Mouse (Mus musculus) retina, embryonic 14.5 days (tissue): ENCODE data around the gene Etfa.
A peak's percentile ranks its signal among the peaks of the same experiment; 100 is the strongest.

Experiments
- DNase-seq: peaks from one replicate; pipeline ENCODE4 v3.0.0-alpha.2; 2015; ENCODE audit warnings: low spot score

Etfa gene

DNA sequence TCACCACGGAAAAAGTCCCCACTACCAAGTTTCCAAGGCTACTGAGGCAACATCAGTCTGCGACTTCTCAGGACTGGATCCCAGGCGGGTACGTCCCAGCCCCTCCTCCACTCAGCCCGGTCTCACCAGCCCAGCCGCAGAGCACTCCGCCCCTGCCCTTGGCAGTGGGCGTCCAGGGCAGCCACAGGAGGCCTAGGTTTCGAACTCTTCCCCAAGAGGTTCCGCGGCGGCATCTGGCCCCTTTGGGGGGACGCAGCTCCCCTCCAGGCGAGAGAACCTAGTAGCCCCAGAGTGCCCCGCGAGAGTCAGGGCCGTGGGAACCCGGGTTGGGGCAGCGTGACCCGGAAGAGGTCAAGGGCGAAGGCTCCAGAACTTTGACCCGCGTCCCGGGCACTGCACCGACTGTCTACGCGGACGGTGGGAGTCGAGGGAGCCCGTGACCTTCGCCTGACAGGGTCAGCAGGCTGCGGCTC, 486 bp downstream of the Etfa start:
- peak; percentile 74 for DNase-seq

DNA sequence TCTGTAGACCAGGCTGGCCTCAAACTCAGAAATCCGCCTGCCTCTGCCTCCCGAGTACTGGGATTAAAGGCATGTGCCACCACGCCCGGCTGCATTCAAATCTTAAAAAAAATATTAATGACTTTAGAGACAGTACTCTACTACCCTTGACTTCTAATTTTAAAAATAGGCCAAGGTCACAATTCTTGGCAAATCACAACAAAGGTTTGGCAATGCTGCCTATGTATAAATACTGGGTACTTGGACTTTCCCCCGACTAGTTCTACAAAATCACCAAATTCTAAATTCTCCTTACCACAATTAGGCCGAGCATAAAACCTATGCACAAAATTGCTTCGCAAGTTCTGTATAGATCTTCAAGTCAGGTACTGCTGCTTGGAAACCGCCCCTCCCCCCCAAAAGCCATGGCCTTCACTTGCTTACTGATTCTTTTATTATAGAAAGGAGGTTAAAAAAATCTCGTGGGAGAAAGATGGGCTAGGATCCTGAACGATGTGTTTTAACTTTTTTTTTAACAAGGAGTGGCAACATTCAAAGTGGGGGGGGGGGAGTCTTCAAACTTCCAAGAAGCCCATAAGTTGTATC, 1.3 kb downstream of the Etfa start:
- no peak for DNase-seq

DNA sequence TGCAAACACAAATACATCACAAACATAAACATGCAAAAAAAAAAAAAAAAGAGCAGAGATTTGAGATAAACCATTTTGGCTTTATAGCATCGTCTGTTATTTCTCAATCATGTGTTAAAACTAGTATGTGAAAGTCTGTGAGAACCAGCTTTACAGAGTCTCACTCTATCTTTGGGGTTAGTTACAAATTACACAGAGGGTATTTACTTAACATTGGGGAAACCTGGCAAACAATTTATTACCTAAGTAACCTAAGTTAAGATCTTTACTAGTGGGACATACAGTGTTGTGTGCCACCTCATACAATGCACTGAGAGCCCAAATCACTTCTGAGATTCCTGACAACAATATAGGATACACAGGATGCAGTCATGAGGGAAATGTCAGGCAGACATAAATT, 2.3 kb downstream of the Etfa start:
- DNase-seq, result no peak

DNA sequence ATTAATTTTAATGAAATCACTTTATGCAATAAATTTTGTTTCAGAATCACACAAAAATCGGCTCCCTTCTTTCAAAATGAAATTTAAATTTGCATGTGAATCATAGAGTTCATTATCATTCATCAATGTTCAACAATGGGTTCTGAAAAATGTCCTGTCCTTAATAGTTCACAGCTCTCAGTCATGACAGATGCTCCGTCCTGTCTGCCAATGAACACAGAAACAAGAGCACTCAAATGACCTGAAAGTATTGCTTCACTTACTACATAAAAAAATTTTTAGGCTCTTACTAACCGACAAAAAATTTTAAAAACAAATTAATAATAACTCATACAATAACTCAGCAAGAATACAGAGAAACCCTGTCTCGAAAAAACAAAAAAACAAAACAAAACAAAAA, 3.3 kb downstream of the Etfa start:
- DNase-seq, result no peak

DNA sequence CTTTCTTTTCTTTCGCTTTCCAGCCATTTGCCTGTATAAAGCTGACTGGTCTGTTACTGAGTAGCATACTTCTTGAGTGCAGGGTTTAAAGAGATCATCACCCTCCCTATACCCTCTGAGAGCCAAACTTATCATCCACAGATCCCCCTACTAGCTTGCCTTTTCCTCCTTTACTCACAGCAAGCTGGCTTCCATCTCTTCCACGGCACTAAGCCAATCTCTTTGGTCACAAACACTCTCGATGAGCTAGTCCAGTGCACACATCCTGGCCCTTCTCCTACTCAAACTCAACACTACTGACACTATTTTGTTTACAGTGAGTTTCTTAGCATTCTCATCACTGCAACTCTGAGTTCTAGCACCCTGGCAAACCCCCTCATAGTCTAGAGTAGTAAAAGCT, 4.1 kb downstream of the Etfa start:
- no peak for DNase-seq

DNA sequence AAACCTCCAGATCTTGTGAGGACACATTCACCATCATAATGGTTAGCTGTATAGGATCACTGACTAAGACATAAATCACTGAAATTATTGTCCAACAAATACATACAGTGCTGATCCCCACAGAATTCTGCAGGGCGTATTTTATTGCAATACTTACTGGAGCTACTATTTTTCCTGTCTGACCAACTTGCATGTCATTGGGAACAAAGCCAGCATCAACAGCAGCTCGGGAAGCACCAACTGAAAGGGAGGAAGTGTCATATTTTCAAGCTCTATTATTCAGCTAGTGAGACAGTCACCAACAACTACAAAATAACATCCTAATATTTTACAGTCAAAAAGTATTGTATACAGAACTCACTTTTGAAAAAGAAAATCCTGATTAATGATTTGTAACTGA, 29.9 kb downstream of the Etfa start:
- DNase-seq, result no peak

DNA sequence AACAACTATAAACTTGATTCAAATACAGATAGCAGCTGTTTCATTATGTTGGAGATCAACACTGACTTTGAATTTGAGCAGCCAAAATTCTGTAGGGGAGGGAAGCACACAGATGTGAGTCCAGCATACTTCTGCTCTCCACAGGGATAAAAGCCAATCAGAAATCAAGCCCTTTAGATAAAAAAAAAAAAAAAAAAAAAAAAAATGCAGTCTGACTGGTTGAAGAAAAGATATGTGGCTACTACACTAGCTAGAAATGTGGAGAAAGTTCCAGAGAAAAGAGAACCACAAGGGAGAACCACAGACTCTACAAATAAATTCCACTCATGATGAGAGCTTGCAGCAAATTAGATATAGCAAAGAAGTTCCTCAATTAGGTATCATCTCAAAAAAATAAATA, 33.3 kb downstream of the Etfa start:
- no peak for DNase-seq

DNA sequence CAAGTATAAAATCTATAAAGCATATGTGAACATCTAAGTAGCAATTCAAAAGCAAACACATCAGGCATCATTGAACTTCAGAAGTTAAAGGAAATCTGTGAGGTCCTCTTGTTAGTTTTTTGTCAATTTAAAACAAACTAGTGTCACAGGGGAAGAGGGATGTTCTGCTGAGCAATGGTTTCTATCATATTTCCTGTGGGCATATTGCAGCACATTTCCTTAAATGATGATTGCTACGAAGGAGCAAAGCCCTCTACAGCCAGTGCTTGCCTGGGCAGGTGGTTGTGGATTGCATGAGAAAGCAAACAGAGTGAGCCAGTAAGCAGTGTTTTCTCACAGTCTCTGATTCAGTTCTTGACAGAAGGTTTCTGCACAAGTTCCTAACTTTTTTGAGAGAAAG, 36.0 kb downstream of the Etfa start:
- DNase-seq, result no peak

DNA sequence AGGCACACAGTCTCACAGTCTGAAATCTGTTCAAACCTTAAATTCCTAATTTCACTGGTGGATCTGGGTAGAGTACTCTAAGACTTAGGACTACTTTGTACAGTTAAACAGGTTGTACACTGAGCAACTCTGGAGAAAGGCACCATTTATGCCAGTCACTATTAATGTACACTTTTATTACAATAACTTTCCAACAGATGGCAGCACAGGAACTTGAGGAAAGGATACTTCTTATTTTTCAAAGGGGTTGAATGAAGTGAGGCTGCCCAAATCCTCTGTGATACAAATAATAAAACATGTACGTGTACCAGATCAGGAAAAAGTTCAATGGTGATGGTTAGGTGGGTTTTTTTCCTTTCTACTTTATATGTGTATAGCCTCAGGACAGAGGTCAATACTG, 43.6 kb downstream of the Etfa start:
- DNase-seq, result peak; percentile 65

DNA sequence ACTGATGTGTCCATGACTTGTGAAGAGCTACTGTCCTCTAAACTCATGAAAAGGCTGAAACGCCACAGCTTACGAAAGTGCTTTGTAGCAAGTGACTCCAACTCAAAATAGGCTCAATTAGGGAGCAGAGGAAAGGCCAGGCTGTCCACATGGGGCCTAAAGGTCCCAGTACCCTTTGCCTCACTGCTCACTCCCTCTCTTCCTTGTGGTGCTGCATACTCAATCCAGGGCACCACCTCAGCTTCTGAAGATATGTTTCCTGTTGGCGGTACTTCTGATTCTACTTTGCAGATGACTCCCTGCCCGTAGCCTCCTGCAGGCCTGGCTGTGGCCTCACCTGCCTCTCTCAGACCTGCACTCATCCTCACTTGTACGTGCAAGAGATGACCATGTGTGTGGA, 58.7 kb downstream of the Etfa start:
- no peak for DNase-seq

DNA sequence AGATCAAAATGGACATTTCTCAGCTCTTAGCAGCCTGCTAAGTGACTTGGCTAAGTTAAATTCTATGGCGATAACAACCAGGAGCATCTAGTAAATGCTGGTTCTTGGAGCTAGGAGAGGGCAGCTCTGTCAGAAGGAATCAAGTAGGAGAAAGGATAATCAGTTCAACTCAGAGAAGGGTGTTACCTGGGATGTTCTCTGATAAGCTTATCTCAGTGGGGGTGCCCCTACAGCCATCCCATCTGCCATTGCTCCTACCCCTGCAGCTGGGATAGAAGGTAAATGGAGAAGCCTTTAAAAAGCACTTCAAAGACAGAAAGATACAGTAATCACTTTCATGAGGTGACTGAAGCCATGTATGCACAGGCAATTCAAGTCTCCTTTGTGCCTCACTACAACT, 59.1 kb downstream of the Etfa start:
- no peak for DNase-seq

DNA sequence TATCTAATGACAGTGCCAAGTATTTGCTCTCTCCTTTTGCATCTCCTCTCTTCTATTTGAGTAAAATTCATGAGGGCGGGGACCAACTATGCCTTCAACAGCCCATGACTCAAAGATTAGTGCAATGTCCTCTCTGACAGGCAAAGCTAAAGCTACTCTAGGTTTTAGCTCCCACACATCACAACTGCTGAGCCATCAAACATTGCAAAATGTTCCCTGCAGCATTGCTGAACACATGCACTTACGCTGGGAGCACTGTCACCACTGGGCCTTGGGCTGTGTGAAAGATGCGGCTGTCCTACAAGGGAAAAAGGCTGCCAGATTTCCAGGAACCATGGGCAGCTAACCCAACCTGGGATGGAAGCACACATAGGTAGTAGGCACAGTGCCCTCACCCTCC, 60.6 kb downstream of the Etfa start:
- no peak for DNase-seq

DNA sequence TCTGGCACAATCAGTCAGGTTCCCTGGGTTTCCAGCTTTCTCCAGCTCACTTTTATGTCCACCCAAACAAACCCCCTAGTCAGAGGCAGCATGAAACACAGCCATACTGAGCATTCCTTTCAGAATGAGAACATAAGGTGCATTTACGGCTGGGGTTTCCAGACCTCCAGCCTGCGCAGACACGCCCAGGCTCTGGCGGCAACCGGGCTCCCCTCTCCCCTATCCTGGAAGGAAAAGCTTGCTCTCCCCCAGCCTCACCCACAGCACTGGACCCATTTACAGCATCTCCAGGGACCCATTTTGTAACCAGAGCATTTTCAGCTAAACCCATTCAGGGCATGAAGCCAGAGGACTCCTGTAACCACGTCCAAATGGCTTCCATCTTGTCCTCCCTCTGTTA, 62.0 kb downstream of the Etfa start:
- DNase-seq, result no peak

DNA sequence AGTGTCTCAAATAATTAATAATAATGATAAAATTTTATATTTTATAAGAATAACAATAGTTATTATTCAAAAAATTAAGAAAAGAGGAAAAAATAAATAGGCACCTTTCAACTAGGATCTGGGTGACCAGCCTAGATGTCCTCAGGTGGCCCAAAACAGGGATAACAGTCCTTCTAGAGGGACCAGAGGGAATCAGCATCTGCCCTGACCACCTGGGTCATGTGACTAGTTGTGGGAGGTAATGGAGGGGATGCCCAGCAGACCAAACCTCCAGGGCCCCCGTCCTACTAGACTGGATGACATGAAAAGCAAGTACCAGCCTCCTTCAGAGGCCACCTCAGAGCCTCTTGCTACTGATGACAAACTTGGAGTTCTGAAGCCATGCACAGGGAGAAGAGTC, 62.9 kb downstream of the Etfa start:
- DNase-seq, result no peak

DNA sequence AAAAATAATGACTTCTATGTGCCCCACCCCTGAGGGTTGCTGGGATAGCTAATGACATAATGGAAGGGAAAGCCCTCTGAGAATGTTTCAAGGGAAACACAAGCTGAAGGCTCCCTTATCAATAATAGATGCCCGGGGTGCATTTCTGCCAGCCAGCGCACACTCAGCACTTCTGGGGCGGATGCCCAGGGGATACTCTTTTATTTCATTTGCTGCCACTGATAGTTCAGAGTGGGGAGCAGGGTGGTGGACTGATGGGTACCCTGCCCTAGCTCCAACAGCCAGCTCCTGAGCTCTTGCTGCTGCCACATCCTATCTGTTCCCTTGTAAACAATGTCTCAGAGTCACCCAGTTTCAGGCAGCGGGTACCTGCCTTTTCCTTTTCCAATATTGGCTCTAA, 64.5 kb downstream of the Etfa start:
- peak; percentile 59 for DNase-seq

DNA sequence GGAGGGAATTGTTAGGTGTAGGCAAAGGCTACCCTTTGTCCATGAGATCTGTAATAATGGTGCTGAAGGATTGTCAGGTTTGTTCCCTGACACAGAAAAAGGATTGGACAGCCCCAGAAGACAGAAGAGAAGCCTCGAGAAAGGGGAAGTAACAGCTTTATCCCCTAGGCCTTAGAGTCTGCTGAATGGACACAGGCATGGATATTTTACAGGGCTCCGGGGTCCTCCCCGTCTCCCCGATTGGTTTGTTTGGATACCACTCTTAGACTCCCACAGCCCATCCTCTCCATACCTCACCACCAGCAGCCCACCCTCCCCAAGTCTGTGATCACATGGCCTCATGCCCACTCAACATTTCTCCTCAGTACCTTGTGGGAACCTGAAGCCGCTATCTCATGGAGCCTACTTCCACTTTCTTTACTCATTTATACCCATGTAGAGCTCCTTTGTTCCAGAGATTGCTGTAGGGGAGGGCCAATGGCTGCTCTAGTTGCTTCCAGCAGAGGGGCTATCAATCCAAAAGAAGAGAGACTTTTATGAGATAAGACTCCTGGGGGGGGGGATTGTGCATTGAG, 72.8 kb downstream of the Etfa start:
- no peak for DNase-seq

DNA sequence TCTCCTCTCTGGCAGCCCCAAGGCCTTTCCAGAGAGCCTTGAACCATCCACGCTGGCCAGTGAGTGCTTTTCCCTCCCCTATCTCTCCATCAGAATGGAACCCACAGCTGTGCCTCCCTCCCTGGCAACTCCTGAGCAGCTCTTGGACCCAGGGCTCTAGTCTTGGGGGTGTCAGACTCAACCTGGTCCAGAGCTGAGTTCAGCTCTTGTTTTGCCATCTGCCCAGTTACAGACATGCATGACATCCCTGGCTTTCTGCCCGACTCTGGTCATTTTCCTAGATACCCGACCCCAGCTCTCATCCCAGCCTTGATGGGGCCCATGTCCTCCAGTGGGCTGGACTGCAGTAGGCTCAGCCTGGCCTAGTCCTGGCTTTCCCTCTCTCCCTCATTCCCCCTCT, 73.6 kb downstream of the Etfa start:
- DNase-seq, result no peak

DNA sequence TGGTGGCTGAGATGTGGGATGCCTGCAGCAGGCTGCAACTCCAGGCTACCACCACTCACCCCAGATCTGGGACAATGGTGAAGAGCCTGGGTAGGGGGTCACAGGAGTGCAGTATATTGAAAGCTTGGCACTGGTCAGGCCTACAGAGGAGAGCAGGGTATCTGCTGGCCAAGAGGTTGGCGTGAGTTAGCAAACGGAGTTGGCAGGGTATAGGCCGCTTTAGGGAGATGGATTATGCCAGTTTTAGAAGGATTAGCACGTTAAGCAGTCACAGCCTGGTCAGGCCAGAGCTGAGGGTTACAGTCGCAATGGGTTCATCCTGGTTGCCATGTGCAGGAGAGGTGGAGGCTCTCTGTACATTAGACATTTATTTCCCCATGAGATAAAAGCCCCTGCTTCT, 78.2 kb downstream of the Etfa start:
- no peak for DNase-seq

DNA sequence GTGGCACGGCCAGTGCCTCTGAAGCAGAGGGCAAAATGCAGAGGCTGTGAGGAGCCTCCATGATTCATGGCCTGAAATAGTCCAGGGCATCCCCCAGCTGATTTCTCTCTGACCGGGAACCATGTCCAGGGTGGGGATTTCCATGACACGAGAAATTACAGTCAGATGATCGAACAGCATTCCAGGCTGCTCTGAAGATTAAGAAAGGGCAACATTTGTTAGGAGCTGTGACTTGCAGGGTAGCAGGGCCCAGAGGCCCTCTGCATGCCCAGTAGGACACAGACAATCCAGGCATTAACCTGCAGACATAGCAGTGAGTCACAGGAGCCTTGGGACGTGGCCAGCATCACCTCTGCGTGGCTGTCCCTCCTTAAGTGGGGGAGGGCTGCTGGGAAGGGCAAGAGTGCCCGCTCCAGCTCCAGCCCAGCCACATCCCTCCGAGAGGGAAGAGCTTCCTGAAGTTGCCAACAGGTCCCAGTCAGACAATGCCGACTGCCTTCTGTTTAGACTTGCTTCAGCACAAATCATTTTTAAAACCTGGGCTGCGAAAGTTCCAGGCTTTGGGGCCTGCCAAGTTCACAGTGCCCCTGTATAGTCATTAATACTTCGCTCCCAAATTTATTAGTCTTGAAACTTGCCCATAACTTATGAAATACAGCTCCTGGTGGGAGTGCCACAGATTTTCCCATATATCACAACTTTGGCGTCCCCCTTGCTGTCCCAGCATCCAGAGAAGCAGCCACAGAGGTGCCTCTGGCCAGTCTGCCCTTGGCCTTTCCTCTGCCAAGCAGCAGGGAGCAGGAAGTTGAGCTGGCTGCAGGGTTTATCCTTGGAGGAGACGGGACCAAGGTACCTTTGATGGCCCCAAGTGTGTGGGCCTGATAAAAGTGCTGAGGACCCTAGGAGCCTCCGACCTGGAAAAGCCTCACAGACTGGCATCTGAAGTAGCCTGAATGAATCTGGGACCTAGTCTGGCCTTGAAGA, 79.4 kb downstream of the Etfa start:
- no peak for DNase-seq

DNA sequence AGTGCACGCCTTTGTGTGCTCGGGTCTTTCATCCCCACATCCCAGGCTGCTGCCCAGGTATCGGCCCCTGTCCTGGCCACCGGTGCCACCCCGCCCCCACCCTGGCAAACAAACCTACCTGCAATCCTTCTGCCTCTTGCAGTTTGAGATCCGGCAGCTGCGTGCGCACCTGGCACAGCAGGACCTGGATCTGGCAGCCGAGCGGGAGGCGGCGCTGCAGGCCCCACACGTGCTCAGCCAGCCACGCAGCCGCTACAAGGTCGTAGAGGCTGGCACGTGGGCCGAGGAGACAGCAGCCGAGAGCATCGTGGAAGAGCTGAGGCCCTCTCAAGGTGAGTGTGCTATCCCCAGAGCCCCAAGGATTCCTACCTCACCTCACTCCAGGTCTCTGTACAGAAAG, 81.9 kb downstream of the Etfa start:
- DNase-seq, result peak; percentile 27

DNA sequence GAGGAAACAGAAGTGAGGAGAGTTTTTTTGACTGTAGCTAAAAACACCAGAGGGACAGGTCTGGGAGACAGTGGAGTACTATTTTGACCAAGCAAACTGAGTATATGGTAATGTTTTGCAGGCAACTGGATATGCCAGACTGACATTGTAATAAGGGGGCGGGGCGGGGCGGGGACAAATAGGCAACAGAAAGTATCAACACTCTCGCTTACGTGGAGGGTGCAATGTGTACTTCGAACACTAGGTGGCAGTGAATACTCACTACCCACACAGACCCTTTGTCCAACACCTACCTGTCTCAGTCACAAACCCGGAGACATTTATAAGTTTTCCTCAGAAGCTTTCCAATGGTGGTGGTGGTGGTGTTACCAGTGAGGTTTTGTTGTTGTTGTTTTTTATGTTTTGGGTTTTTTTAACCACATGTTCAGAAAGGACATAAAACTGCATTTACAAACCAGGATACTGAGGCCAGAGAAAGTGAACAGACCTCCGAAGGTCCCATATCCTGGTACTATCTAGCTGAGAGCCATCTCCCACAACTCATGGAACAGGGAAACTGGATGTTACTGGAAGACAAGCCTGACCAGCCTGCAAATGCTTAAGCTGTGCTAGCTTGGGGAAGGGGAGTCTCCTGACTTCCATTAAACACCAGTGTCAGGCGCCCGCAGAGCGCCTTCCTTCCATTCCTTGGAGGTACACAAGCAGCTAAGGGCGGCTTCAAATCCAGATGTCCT, 82.6 kb downstream of the Etfa start:
- peak; percentile 90 for DNase-seq

DNA sequence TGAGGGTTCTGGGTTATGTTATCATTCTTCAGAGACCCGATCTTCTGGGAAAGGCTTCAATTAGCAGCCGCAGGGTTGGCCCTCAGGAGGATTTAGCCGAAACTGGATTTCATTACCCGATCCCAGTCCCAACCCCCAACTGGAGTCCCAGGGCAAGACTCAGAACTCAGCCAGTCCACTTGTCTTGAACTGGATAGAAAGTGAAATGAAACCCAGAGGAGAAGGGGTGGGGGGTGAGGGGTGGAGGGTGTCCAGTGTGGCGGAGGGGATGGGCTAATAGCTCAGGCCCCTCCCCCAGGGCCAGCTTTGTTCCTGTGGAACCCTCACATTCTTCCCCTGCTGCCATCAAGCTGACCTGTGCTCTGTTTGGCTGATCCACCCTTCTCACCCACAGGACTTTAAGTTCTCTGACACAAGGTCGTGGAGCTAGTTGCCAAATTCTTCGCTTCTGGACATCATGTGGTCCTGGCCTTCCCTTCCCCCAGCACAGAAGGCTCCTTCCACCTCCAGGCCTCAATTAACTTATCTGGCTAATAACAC, 86.7 kb downstream of the Etfa start:
- no peak for DNase-seq
